Mouse (Mus musculus) right cerebral cortex, postnatal 14 days (tissue): ENCODE data around the gene Arsb.

ENCODE experiments used
- DNase-seq: peaks from one replicate; pipeline ENCODE4 v3.0.0; 2022

The Arsb gene

GRCm38 (mm10) chr13:93989208-93989607 lies 217.8 kb downstream of the Arsb start:
- DNase-seq: no peak

- DNase-seq: no peak
These were observed 218.5 kb downstream of the Arsb start for GRCm38 (mm10) chr13:93989736-93990611.

GRCm38 (mm10) chr13:93990841-93991240 lies 219.4 kb downstream of the Arsb start:
- DNase-seq: no peak

GRCm38 (mm10) chr13:93992342-93992882 lies 221.0 kb downstream of the Arsb start:
- no peak for DNase-seq
